Mouse (Mus musculus): ENCODE results near the gene Cpeb4.
"Not testable (repeated sequence)": the region's sequence is repeated elsewhere in the genome, so short reads cannot be mapped to it uniquely, and the experiment has no call there.

Gene Cpeb4

DNA sequence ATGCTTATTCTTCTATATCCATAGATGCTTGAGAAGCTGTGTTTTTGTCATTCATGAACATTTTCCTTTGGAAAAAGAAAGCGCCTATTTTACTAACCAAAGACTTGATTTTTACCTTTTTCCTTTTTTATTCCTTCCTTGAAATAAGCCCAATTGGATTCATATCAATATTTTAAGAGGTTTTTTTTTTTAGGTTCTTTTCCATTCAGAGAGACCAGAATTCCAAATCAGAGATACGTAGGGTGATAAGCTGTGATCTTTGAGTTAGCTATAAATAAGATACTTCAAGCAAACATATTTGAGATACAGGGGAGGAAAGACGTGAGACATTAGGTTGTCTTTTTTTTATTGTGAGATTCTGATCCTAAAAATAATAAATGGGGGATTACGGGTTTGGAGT is at the start of gene Cpeb4:
Gene Cpeb4, plus strand, starts transcription at position 301 of the 400 bp plus-strand sequence.
- no peak for DNase-seq (ENCODE audit: low read depth, low spot score)

DNA sequence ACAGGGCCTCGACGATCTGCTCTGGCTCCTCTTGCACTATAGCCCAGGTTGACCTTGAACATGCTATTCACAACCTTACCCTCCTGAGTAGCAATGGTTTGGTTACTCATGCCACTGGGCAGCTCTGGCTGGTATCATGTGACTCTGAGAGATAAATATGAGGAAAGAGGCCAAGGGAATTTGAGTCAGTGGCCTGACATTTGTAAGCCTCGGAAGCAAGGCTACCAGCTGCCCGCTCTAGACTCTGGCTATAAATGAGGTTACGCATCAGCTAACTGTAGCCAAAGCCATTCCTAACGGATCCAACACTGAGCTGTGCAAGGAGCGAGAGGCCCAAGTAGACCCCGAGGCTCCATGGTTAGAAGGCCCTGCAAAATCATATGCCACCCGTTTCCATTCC is 49.5 kb upstream of the Cpeb4 start:
- DNase-seq (ENCODE audit: low read depth, low spot score) = no peak

DNA sequence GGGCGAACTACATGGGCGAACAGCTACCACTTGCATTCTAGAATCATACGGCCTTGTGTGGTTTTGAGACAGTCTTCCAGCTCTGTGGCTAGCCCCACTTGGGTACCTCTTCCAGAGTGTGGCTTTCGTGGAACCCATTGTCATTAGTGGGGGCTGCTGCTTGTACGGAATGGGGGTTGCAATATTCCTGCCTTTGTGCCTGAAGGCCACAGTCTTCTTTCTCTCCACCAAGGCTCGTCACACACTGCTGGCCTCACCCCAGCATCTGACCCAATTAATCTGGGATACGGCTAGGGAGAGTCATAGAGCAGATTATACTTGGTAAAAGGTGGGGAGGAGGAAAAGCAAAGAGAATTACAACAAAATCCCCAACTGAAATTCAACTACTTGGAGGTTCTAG is 48.5 kb upstream of the Cpeb4 start:
- no peak for DNase-seq (ENCODE audit: low read depth, low spot score)

DNA sequence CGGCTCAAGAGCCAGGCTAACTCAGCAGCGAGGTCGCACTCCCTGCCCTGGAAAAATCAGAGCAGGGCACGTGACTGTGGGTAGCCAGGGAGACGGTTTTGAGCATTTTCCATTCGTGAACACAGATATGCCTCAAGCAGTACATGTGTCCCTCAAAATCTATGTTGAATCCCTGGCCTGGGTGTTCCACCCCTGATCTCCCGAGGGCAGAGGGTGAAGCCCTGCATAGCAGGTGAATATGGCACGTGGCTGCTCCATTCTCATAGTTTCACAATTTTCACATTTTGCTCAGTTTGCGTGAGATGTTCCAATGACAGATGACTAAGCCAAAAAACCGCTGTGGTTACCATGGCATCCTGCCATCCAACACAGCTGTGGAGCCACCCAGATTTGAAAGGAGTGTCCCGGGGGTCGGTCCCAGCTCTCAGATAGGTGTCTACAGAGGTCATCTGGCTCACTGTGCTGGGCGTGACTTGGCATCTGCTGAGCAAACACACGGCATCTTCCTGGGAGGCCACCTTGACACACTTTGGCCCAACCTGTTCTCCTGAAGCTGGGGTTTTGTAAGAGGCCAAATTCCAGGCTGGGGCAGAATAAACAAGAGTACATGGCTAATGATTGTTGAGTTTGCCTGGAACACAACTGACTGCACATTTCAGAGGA is 47.4 kb upstream of the Cpeb4 start:
- no peak for DNase-seq (ENCODE audit: low read depth, low spot score)

DNA sequence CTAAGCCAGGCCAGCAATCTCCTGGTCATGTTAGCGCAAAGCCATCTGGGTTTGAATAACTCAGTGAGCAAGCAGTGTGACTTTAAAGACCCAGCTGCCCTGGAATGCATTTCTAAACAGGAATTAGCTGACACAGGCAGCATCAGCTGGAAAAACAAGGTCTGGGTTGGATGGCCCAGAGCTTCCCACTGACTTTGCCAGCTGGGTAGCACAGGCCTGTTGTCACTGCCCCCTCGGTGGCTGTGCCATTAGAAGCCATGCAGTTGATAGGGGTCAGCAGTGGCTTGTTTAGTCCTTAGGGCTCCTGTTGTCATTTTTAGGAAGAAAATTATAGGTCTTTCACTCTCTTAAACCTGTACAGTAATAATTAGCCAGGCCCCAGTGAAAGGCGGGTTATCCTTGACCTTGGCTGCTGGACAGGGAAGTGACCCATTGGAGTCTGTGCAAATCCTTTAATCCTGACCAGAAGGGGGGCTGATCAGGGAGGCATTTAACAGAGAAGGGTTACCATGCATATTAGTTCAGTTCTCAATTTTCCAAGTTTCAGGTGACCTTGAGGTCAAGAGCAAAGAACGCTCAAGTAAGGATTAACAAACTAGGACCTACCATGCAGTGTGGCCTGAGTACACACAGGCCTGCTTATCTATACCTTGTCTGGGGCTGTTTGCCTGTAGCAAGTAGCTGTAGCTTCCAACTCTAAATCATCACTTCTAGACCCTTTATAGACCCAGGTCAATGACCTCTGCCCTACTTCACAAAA is 43.8 kb upstream of the Cpeb4 start:
- DNase-seq (ENCODE audit: low read depth, low spot score) = no peak

DNA sequence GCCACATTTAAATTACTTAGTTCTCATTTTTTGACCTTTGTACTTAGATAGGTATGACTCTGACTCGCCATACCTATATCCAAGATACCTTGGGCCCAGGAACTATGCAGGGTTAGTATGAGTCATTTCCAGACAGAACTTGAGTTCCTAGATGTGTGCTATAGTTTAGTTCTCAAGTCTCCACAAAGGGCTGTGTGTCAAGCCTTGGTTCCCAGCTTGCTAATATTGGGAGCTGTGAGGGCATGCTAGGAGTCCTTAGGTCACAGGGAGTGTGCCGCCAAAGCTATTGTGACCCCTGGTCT is 43.3 kb upstream of the Cpeb4 start:
- DNase-seq (ENCODE audit: low read depth, low spot score) = no peak

DNA sequence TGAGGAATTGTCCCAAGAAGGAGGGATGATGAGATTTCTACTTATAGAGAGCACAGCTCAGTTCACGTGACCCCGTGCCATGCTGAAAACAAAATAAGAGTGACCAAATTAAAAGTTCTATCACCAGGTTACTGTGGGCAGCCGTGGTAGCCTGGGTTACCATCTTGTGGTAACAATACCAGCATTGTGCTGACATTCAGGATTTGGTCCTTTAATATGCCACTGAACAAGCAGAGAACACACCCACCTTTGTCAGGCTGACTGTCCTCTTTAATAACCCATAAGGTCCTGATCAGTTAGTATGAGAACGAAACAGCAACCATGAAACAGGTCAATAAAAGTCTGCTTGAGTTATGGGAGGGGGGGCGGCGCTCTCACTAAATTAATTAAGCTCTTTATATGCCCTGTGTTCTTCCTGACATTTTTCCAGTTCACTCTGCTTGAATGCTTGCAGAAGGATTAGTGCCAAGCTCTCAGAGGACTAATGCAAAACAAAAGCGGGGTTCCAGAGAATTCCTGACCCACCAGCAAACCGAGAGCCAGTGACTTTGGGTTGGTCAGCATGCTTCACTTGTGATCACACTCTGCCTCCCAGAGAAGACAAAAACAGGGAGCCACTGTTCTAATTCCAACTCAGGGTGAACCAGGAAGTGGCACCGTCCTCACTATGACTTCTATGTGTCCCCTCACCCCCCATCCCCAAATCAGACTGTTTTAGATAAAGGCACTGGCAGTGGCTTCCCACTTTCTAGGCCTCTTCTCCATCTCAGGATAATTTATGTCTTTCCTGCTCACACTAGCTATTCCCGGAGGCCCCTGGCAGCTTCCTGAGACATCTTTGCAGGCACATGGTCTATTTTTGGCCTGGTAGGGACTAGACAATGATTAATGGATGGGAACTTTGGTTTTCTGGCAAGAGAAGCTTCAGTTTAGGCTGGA is 41.5 kb upstream of the Cpeb4 start:
- no peak for DNase-seq (ENCODE audit: low read depth, low spot score)

DNA sequence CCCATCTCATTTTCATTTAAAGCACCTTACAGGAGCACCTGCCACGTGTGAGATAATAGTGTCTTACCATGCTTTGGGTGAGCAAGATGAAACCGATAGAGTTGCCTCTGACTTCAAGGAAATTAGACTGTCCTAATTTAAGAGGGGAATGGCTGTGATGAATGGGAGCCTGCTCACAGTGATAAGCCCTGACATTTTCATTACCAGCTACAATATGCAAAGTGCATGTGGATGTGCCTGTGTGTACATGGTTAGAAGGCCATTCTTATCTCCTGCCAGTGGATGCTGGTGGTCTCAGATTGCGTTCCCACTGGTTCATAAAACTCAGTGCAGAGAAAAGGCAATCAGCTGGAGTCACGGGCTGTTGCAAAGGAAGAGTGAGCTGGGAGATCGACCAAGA is 40.6 kb upstream of the Cpeb4 start:
- no peak for DNase-seq (ENCODE audit: low read depth, low spot score)

DNA sequence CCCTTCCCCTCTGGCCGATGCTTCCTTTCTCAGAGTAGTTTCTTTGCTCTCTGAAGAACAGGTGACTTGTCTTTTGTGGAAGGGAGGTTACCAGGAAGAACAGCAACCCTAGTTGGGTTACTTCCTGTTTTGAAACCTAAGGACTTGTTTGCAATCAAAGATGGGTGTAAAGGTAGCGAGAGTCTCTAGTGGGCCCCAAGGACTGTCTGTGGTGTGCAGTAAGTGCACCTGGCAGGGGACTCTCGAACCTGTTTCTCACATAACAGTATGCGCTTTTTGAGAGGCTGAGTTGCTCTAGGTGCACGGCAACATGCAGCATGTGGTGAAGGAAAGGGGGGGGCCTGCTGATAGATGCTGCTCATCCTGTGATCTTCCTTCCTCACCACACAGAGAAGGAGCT is 40.0 kb upstream of the Cpeb4 start:
- DNase-seq (ENCODE audit: low read depth, low spot score) = no peak

DNA sequence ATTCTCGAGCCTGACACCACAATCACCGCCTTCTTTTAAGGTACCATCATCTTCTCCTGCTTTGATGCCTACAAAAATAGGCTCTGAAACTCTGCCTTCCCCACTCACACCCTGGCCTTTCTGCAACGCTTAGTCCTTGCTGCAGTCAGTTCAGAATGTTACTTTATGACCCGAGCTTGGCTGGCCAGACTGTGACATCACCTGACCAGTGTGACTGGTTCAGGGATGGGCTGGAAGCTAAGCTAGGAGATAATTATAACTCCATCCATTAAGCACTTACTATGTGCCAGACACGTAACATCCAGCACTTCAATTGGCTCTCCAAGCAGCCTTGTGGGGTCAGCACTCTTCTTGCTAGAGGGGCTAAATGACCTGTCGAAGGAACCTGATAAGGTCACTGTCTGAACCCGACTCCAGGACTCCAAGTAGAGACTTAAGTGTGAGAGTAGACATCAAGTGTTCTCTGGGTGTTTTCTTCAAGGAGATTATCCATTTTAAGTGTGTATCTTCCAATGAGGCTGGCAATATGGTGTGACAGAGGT is 39.5 kb upstream of the Cpeb4 start:
- DNase-seq (ENCODE audit: low read depth, low spot score) = no peak

DNA sequence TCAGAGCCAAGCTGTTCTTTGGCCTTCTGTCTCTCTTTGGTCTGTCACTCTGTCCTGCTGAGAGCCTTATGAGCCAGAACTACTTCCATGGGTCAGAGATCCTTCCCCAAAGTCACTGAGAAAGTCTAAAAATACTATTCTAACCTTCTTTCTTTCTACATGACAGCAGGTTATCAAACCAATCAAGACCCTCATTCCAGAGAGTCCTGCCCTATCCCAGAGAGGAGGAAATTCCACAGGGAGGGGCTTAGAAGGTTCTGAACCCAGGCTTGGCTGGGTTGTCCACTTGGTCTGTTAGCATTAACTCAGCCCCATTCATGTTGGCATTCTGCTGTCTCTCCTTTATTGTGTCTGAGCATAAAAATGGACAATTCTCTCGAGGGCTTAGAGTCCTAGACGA is 38.5 kb upstream of the Cpeb4 start:
- no peak for DNase-seq (ENCODE audit: low read depth, low spot score)

DNA sequence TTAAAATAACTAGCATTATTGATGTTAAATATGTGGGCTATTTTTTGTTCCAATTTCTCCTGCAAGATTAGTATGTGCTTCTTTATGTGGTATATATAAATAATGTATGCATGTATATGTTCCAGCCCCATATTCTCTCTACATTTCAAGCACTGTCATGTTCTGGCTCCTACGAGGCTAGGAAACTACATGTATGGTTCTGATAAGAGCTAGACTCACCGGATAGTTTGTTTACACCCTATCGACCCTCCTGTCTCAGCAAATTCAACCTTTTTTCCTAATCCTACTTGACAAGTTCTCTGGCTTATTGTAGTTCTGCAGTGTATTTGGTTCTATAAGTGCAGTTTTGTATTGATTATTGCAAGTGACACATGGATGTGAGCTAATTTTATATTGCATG is 36.7 kb upstream of the Cpeb4 start:
- DNase-seq (ENCODE audit: low read depth, low spot score) = no peak

DNA sequence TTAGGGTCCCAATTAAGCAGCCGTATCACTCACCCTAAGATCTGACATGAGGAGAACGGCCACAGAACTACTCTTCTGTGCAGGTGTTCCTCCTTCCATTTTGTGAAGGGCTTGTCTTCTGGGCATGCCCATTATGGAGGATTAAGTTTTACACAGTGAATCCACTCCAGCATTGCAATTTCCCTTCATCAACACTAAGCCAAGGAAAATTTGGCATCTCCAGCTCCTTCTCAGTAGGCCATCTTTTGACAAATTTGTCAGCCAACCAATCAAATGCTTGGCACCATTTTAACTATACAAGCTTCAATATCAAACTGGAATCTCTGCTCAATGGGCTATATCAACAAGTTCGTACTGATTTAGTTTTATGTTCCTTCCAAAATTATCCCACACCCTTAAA is 34.8 kb upstream of the Cpeb4 start:
- no peak for DNase-seq (ENCODE audit: low read depth, low spot score)

DNA sequence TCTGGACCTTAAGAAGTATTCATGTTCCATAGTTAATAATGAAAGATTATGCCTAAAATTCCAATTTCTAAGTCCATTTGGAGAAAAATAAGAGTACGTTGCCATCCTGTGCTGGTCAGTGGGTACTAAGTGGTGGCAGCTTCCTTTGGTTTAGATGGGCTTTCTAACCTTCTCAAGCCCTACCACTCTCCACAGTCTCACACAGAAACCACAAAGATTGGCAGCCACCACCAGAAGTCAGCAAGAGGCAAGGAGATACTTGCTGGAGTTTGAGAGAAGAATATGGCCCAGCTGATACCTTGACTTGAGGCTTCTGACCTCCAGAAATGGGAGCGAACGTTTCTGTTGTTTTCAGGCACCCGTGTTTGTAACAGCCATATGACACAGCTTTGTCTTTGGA is 34.3 kb upstream of the Cpeb4 start:
- DNase-seq (ENCODE audit: low read depth, low spot score) = no peak

DNA sequence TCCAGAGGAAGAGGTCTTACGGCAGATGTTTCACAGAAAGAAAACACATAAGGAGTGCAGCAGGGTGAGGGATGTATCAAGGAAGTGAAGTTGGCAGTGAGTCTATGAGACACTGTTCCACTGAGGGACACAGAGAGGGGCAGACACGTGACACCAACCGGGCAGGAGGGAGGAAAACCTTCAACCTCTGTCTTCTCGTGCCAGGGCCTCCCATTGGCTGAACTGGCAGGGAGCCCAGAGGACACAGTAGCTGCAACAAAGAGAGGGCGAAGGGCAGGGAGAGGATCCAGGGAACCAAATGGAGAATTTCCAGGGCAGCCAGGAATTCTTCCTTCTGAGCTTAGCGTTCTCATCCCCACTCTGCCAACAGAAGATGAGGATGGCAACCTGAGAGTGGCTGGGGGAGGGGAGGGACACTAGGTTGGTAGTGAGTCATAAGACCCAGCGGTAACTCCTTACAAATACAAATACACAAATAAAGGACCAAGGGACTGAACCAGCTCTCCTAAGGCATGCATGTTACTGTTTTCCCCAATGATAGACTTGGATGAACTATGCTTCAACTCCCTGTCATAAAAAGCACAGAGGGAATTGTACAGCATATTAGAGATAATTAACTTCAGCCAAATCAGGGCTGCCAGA is 33.4 kb upstream of the Cpeb4 start:
- DNase-seq (ENCODE audit: low read depth, low spot score) = no peak

DNA sequence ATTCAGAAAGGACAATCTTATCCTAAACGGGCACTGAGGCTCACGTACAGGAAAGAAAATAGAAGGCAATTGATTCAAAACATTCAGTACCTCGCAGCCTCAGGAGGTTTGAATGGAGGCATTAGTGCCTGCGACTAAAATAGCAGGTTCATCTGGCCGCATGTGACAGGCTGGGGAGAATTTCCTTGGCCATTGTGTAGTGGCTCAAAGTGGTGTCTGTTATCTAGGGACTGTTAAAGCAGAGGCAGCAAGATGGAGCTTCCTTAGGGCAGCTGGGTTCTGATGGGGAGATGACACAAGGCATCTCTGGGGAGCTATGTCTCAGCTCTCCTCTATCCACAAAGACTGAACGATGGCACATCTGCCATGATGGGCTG is 32.9 kb upstream of the Cpeb4 start:
- DNase-seq (ENCODE audit: low read depth, low spot score) = no peak

DNA sequence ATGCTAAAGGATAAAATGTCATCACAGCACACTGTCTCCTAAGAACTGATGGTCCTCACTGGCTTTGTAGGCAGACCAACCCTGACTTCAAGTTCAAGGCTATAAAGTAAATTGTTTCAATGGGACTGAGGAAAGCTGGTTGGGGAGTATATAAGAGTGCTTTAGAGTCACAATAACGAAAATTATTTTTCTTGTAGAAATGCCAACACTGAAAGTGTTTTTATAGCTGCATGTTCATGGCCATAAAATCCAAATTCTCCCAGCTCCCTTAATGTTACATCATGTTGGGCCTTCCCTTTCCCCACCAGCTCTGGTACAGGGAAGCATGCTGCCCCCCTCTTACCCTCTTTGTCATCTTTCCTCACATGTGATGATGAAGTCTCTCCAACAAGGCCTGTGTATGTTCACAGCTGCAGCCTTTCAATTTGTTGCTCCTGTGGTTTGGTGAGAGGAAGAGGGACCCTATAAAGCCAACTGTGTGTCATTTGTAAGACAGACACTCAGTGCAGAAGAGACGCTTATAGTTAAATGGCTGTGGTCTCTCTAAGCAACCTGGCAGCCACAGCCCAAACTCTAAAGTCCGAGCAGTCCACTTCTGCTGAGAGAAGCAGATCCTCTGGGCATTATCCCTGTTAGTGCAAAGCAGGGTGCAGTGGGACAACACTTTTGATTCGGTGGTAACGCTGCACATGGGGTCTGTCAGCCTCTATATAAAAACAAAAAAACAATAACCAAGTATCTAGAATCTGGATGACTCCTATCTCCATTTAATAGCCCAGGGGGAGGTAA is 29.6 kb upstream of the Cpeb4 start:
- no peak for DNase-seq (ENCODE audit: low read depth, low spot score)

DNA sequence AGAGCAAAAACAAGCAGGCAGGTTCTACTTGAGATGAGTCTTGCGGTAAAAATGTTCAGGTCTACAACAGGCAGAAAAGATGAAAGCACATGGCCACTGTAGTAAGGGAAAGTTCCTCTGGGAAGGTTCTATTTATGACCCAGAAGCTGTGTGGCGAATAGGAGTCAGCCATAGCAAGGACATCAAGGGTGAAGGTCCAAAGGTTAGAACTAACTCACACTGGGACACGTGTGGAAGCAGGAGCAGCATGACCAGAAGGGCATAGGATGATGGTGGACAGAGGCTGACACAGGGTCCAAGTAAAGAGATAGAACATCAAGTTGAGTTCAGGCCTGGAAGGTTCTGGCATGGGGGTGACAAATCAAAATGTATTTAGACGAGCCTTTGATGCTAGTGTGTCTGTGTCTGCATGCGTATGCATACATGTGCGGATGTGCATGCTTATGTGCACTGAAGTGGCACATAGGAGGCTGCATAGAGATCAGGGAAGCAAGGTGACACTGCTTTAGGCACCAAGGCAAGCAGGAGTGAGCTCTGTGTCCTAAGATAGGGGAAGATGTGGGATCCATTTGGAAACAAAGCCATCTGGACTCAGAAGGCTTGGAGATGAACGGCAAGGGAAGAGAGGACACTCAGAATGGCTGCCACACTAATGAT is 28.7 kb upstream of the Cpeb4 start:
- DNase-seq (ENCODE audit: low read depth, low spot score) = no peak

DNA sequence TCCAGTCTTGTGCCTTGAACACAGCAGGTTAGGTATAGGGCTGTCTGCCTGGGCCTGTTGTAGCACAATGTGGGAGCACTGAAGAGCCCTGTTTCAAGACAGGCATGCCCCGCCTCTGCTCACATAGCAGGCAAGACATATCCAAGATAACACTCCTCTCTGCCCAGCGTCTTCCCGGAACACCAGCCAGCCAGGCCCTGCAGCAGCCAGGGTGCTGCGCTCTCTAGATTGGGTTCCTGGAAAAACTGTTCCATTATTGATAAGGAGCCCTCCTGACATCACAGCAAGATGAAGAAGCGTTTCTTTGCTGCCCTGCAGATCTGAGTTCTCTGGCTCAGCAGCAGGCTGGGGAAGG is 28.2 kb upstream of the Cpeb4 start:
- DNase-seq (ENCODE audit: low read depth, low spot score) = no peak

DNA sequence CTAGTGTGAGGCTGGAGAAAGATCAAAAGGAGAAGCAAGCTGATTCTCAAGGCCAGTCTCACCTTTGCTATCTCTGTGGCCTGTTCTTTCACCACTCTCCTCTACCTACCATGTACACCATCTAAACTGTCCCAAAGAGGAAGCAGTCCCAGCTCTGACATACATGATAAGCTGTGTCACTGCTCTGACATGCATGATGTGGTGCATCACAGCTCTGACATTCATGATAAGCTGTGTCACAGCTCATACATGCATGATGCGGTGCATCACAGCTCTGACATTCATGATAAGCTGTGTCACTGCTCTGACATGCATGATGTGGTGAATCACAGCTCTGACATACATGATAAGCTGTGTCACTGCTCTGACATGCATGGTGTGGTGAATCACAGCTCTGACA is 26.9 kb upstream of the Cpeb4 start:
- DNase-seq (ENCODE audit: low read depth, low spot score) = not testable (repeated sequence)

Measured in telencephalon, adult 2 months (tissue).